Mouse (Mus musculus) embryo, embryonic 9.5 days (tissue): ENCODE results near the gene Zfp810.

Source experiments
- DNase-seq: peaks from one replicate; pipeline ENCODE4 v3.0.0-alpha.2; 2017; ENCODE audit errors: extremely low spot score

Gene Zfp810

GRCm38 (mm10) chr9:22260092-22260422 lies 47.4 kb downstream of the Zfp810 start:
- no peak for DNase-seq

GRCm38 (mm10) chr9:22259184-22260091 lies 48.0 kb downstream of the Zfp810 start, which contains the start of gene Zfp599:
Gene Zfp599 (minus strand): TSS chr9:22259895.
- DNase-seq = peak; percentile 75

- no peak for DNase-seq
Observed at GRCm38 (mm10) chr9:22258784-22259183, 48.7 kb downstream of the Zfp810 start.

- no peak for DNase-seq
Observed at GRCm38 (mm10) chr9:22256579-22256978, 50.9 kb downstream of the Zfp810 start.

GRCm38 (mm10) chr9:22244242-22244641 lies 63.2 kb downstream of the Zfp810 start:
- DNase-seq = no peak

GRCm38 (mm10) chr9:22240001-22240400 lies 67.4 kb downstream of the Zfp810 start:
- no peak for DNase-seq

GRCm38 (mm10) chr9:22230556-22230955 lies 76.9 kb downstream of the Zfp810 start:
- DNase-seq = no peak

GRCm38 (mm10) chr9:22230061-22230460 lies 77.4 kb downstream of the Zfp810 start:
- no peak for DNase-seq

GRCm38 (mm10) chr9:22229386-22230026 lies 77.9 kb downstream of the Zfp810 start:
- DNase-seq = no peak

GRCm38 (mm10) chr9:22226846-22227245 lies 80.6 kb downstream of the Zfp810 start:
- peak; percentile 2 for DNase-seq
